8 mouse cellular contexts compared by ENCODE assay signal in the genomic region with DNA sequence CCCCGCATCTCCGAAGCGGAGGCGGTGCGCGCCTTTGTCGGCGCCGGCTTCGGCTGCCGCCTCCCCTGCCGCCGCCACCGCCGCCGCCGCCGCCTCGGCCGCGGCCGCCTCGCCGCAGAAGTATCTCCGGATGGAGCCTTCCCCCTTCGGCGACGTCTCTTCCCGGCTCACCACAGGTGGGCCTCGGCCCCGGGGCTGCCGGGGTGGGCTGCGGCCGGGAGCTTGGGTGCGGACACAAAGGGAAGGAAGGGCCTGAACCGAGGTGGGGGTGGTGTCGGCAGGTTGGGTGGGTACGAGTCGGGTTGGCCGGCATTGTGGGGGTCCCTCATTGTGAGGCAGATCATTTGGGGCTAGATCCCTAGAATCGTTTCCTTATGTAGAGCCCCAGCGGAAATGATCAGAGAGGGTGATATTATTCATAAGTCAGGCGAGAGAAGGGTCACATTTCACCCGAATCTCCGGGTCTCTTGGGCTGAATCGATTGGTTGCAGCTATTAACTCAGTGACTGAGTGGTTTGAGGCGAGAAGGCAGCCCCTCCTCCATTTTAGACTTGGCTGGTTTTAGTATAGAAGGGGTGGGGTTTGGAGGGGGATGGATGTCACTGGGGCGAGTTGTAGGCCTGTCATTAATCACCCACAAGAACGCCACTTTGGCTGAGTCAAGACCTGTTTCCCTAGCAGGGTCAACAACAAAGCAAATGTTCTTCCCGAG. TPM values are rescaled to one million over a fixed set of nuclear protein-coding genes. Genes with fewer than 3 reads are reported as not detected.
A peak's percentile ranks its signal among the peaks of the same experiment; 100 is the strongest.
DNase-seq lines count a peak whose midpoint lies in the region; ATAC-seq and TF ChIP-seq lines count a peak whose summit lies in the region.

No protein-coding gene starts in this region.

- peaks cover 17% of the 10 kb centered on the region for H3K36me3 ChIP-seq in E14TG2a.4 (ENCODE audit: insufficient read depth, low read length)
- no peaks in the 10 kb centered on the region for H3K36me3 ChIP-seq in embryonic facial prominence, embryonic 14.5 days (ENCODE audit: control insufficient read depth, insufficient read depth, low read length)
- H3K36me3 ChIP-seq in liver, postnatal 0 days (replicated peaks; ENCODE audit: insufficient read depth, low read length) = peaks cover 2% of the 10 kb centered on the region; the same call in 1 of the 2 replicates
- H3K36me3 ChIP-seq in neural tube, embryonic 13.5 days = no peaks in the 10 kb centered on the region; the same call in 1 of the 2 replicates

- peak; percentile 64 for ATAC-seq in embryonic facial prominence, embryonic 14.5 days (ENCODE audit: low read depth)
- ATAC-seq in liver, postnatal 0 days = peak; percentile 76
- ATAC-seq in neural tube, embryonic 13.5 days (ENCODE audit: low read depth) = peak; percentile 57

- WGBS in embryonic facial prominence, embryonic 14.5 days = 0% methylated on average over 17 of the region's 50 CpGs
- under 1% methylated on average over 40 of the region's 50 CpGs for WGBS in liver, postnatal 0 days (ENCODE audit: insufficient replicate concordance)
- WGBS in neural tube, embryonic 13.5 days = 0% methylated on average over 48 of the region's 50 CpGs

- peak overlapping the region; percentile 62 for H3K4me2 ChIP-seq in embryonic facial prominence, embryonic 14.5 days (ENCODE audit: low read depth, low read length)
- H3K4me2 ChIP-seq in liver, postnatal 0 days (ENCODE audit: low read depth, low read length) = peak overlapping the region; percentile 81
- peak overlapping the region; percentile 82 for H3K4me2 ChIP-seq in neural tube, embryonic 13.5 days

- no peak for TF ChIP-seq CTCF in E14TG2a.4 (conservative IDR thresholded peaks at IDR 0.05; ENCODE audit: low read length)
- no peak for TF ChIP-seq CTCF in liver, postnatal 0 days (IDR thresholded peaks at IDR 0.05; ENCODE audit: low read depth)

- H3K9me3 ChIP-seq in E14TG2a.4 (ENCODE audit: low read length) = peaks cover 11% of the 10 kb centered on the region; the same call in 1 of the 2 replicates
- H3K9me3 ChIP-seq in embryonic facial prominence, embryonic 14.5 days (ENCODE audit: control insufficient read depth, low read length) = no peaks in the 10 kb centered on the region
- H3K9me3 ChIP-seq in liver, postnatal 0 days (ENCODE audit: low read length) = no peaks in the 10 kb centered on the region
- no peaks in the 10 kb centered on the region for H3K9me3 ChIP-seq in neural tube, embryonic 13.5 days

- H3K27me3 ChIP-seq in E14TG2a.4 (ENCODE audit: insufficient read depth, low read length) = no peaks in the 10 kb centered on the region
- no peaks in the 10 kb centered on the region for H3K27me3 ChIP-seq in embryonic facial prominence, embryonic 14.5 days (replicated peaks; ENCODE audit: control insufficient read depth, insufficient read depth, low read length)
- H3K27me3 ChIP-seq in liver, postnatal 0 days (ENCODE audit: insufficient read depth, low read length) = no peaks in the 10 kb centered on the region
- H3K27me3 ChIP-seq in neural tube, embryonic 13.5 days = no peaks in the 10 kb centered on the region

- H3K27ac ChIP-seq in embryonic facial prominence, embryonic 14.5 days (replicated peaks; ENCODE audit: low read depth, low read length) = peak overlapping the region; percentile 92
- peak overlapping the region; percentile 94 for H3K27ac ChIP-seq in liver, postnatal 0 days (ENCODE audit: low read depth)
- peak overlapping the region; percentile 97 for H3K27ac ChIP-seq in neural tube, embryonic 13.5 days (replicated peaks)

- H3K4me3 ChIP-seq in E14TG2a.4 (replicated peaks; ENCODE audit: low read length) = peak overlapping the region; percentile 91
- H3K4me3 ChIP-seq in embryonic facial prominence, embryonic 14.5 days (ENCODE audit: low read depth, low read length) = peak overlapping the region; percentile 95
- H3K4me3 ChIP-seq in liver, postnatal 0 days (ENCODE audit: low read depth, low read length) = peak overlapping the region; percentile 97
- peak overlapping the region; percentile 98 for H3K4me3 ChIP-seq in neural tube, embryonic 13.5 days

- peak; percentile 13; the same call in 1 of the 2 replicates for TF ChIP-seq EP300 in liver, postnatal 0 days (IDR thresholded peaks at IDR 0.05; ENCODE audit: low read depth)

- DNase-seq in adrenal gland, postnatal 4 days (ENCODE audit: low spot score in 2 of 2) = peak; percentile 27 to 43
- DNase-seq in embryonic facial prominence, embryonic 14.5 days (ENCODE audit: low spot score) = peak; percentile 90
- peak; percentile 54 for DNase-seq in heart, adult 9 months (ENCODE audit: low spot score in 2 of 2)
- DNase-seq in kidney, adult 8-10 months = peak; percentile 61 to 74
- peak; percentile 64 for DNase-seq in liver, postnatal 0 days
- DNase-seq in thymus, postnatal 14 days = peak; percentile 70

- peaks cover 42% of the 10 kb centered on the region for H3K4me1 ChIP-seq in E14TG2a.4 (replicated peaks; ENCODE audit: low read depth, low read length)
- H3K4me1 ChIP-seq in embryonic facial prominence, embryonic 14.5 days (ENCODE audit: control insufficient read depth, insufficient read depth, low read length) = peaks cover 6% of the 10 kb centered on the region; the same call in 1 of the 2 replicates
- H3K4me1 ChIP-seq in liver, postnatal 0 days (ENCODE audit: insufficient read depth) = peaks cover 13% of the 10 kb centered on the region
- peaks cover 43% of the 10 kb centered on the region for H3K4me1 ChIP-seq in neural tube, embryonic 13.5 days (replicated peaks)

- peak overlapping the region; percentile 94 for H3K9ac ChIP-seq in embryonic facial prominence, embryonic 14.5 days (ENCODE audit: low read depth, low read length)
- H3K9ac ChIP-seq in liver, postnatal 0 days (replicated peaks) = peak overlapping the region; percentile 99
- peak overlapping the region; percentile 99 for H3K9ac ChIP-seq in neural tube, embryonic 13.5 days

RNA-seq across cellular contexts. Expression of a gene that starts 0.5 kb away (rescaled TPM):
- total RNA-seq in adrenal gland, postnatal 4 days (2021) = 10 to 100 TPM; 85.7 to 87.0 TPM
- 55.0 and 56.0 TPM in 2 replicates for polyA plus RNA-seq in embryonic facial prominence, embryonic 14.5 days (2014; fragmentation: Nextera tagmentation; extraction: Ambion mirVana)
- 21.0 and 23.3 TPM in 2 replicates for polyA plus RNA-seq in liver, postnatal 0 days (2015; fragmentation: Nextera tagmentation; extraction: Ambion mirVana)
- 113 TPM in 2 replicates for polyA plus RNA-seq in neural tube, embryonic 13.5 days (2015; fragmentation: Nextera tagmentation; extraction: Ambion mirVana)

Comparison
In these comparisons a context has a peak if more than half of its experiments do, and no peak if none do; other contexts are left out.
1. Peak in every context shown above with its lines: DNase-seq, ATAC-seq, H3K4me3 ChIP-seq and H3K27ac ChIP-seq.
2. DNase-seq: peak in every context shown above with its lines; median percentile 90 in embryonic facial prominence, embryonic 14.5 days; 70 in thymus, postnatal 14 days; 68 in kidney, adult 8-10 months; 64 in liver, postnatal 0 days; 54 in heart, adult 9 months; 35 in adrenal gland, postnatal 4 days.